Mouse (Mus musculus) CH12.LX (cell line): ENCODE results near the gene Rhobtb1.

Source experiments
- BHLHE40 ChIP-seq: IDR thresholded peaks from 2 replicates; pipeline ENCODE4 v1.6.1; 2011; ENCODE audit warnings: mild to moderate bottlenecking, low read depth, low read length, improper control_type of control experiment
- CTCF ChIP-seq, 2 experiments: IDR thresholded peaks in 1 of 2; conservative IDR thresholded peaks in 1 of 2; 2 replicates each; pipeline ENCODE4 v1.5.1; 2011 to 2012; ENCODE audit warnings: low read depth in 2 of 2, low read length in 2 of 2, improper control_type of control experiment in 1 of 2, inconsistent platforms in 1 of 2, mild to moderate bottlenecking in 1 of 2, moderate library complexity in 1 of 2
- EP300 ChIP-seq: IDR thresholded peaks from 2 replicates; pipeline ENCODE4 v1.6.1; 2011; ENCODE audit warnings: low read length, improper control_type of control experiment
- HCFC1 ChIP-seq: IDR thresholded peaks from 2 replicates; pipeline ENCODE4 v1.6.1; 2012; ENCODE audit warnings: low read depth, mild to moderate bottlenecking, inconsistent platforms, low read length, improper control_type of control experiment
- JUND ChIP-seq: conservative IDR thresholded peaks from 2 replicates; pipeline ENCODE4 v1.6.1; 2011; ENCODE audit warnings: low read depth, low read length, improper control_type of control experiment
- KAT2A ChIP-seq: IDR thresholded peaks from 2 replicates; pipeline ENCODE4 v1.6.1; 2012; ENCODE audit warnings: low read length, improper control_type of control experiment, inconsistent platforms; ENCODE audit not compliant: insufficient replicate concordance
- MAX ChIP-seq: IDR thresholded peaks from 2 replicates; pipeline ENCODE4 v1.6.1; 2011; ENCODE audit warnings: low read length, improper control_type of control experiment
- MXI1 ChIP-seq: IDR thresholded peaks from 2 replicates; pipeline ENCODE4 v1.6.1; 2011; ENCODE audit warnings: mild to moderate bottlenecking, low read depth, low read length, improper control_type of control experiment
- POLR2A ChIP-seq: IDR thresholded peaks from 2 replicates; pipeline ENCODE4 v1.6.1; 2011; ENCODE audit warnings: low read depth, mild to moderate bottlenecking, improper control_type of control experiment, low read length
- SIN3A ChIP-seq: IDR thresholded peaks from 2 replicates; pipeline ENCODE4 v1.6.1; 2012; ENCODE audit warnings: low read length, improper control_type of control experiment, inconsistent platforms
- SMC3 ChIP-seq: IDR thresholded peaks from 2 replicates; pipeline ENCODE4 v1.6.1; 2011; ENCODE audit warnings: low read depth, low read length, improper control_type of control experiment
- UBTF ChIP-seq: IDR thresholded peaks from 2 replicates; pipeline ENCODE4 v1.6.1; 2012; ENCODE audit warnings: low read depth, mild to moderate bottlenecking, inconsistent platforms, low read length, improper control_type of control experiment, moderate library complexity

DNA sequence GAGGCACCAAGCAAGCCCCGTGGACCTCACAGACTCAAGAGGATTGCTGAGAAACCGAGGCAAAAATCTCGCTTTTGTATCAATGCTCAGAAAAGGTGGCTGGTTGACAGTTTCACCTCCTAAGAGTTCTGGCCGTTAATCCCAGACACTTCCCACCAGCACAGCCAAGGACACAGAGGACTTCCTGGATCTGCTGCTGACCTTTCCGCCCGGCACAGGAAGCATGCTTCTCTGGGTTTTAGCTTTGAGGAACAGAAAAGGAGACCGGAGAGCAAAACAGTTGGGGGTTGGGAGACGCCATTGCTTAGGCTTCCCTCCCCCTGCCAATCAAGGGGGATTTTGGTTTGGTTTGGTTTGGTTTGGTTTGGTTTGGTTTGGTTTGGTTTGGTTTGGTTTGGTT is 108.7 kb downstream of the Rhobtb1 start:
- TF ChIP-seq JUND (no peak), KAT2A (no peak), CTCF (conservative IDR thresholded peaks at IDR 0.05 in 1 of 2, IDR thresholded peaks at IDR 0.05 in 1 of 2; ENCODE audit: low read depth in 2 of 2, low read length in 2 of 2) (no peak), MXI1 (no peak), UBTF (no peak), POLR2A (no peak), BHLHE40 (no peak), HCFC1 (no peak), EP300 (no peak), MAX (no peak), SMC3 (no peak), SIN3A (no peak)
